Mouse (Mus musculus) myocyte (in vitro differentiated cells): ENCODE measurements around the gene Gmeb1.

Experiments
- CEBPB ChIP-seq: IDR thresholded peaks from 2 replicates; pipeline ENCODE4 v1.6.1; 2011; ENCODE audit warnings: mild to moderate bottlenecking, moderate library complexity; ENCODE audit not compliant: poor library complexity, insufficient read depth, severe bottlenecking
- E2F4 ChIP-seq: IDR thresholded peaks from one replicate; pipeline ENCODE4 v1.6.1; 2011; ENCODE audit warnings: mild to moderate bottlenecking, control low read depth, moderate library complexity; ENCODE audit not compliant: insufficient read depth
- MAX ChIP-seq: IDR thresholded peaks from one replicate; pipeline ENCODE4 v1.6.1; 2011; ENCODE audit warnings: low read depth, mild to moderate bottlenecking, control low read depth
- MYOD1 ChIP-seq, 3 experiments: IDR thresholded peaks; one replicate each; pipeline ENCODE4 v1.6.1; 2011; ENCODE audit warnings: control low read depth in 2 of 3, low read depth in 2 of 3, mild to moderate bottlenecking in 2 of 3, moderate library complexity in 1 of 3; ENCODE audit not compliant: insufficient read length in 2 of 3, control insufficient read depth in 1 of 3
- MYOG ChIP-seq, 3 experiments: IDR thresholded peaks; one replicate each; pipeline ENCODE4 v1.6.1; 2011; ENCODE audit warnings: control low read depth in 2 of 3, low read depth in 2 of 3, mild to moderate bottlenecking in 2 of 3; ENCODE audit not compliant: insufficient read length in 2 of 3, control insufficient read depth in 1 of 3, insufficient read depth in 1 of 3
- POLR2A ChIP-seq: IDR thresholded peaks from one replicate; pipeline ENCODE4 v1.6.1; 2011; ENCODE audit warnings: low read depth, mild to moderate bottlenecking, control low read depth, moderate library complexity; ENCODE audit not compliant: insufficient read length
- POLR2AphosphoS2 ChIP-seq: IDR thresholded peaks from one replicate; pipeline ENCODE4 v1.6.1; 2011; ENCODE audit warnings: low read depth, control low read depth; ENCODE audit not compliant: insufficient read length
- REST ChIP-seq: IDR thresholded peaks from one replicate; pipeline ENCODE4 v1.6.1; 2011; ENCODE audit warnings: mild to moderate bottlenecking, control low read depth, moderate library complexity; ENCODE audit not compliant: insufficient read depth, insufficient read length
- SRF ChIP-seq: IDR thresholded peaks from one replicate; pipeline ENCODE4 v1.6.1; 2011; ENCODE audit warnings: low read depth; ENCODE audit not compliant: control insufficient read depth, insufficient read length
- TCF12 ChIP-seq: IDR thresholded peaks from one replicate; pipeline ENCODE4 v1.6.1; 2011; ENCODE audit warnings: mild to moderate bottlenecking, control low read depth; ENCODE audit not compliant: poor library complexity, insufficient read depth, severe bottlenecking
- USF1 ChIP-seq: IDR thresholded peaks from one replicate; pipeline ENCODE4 v1.6.1; 2011; ENCODE audit warnings: low read depth, mild to moderate bottlenecking, control low read depth, moderate library complexity

DNA sequence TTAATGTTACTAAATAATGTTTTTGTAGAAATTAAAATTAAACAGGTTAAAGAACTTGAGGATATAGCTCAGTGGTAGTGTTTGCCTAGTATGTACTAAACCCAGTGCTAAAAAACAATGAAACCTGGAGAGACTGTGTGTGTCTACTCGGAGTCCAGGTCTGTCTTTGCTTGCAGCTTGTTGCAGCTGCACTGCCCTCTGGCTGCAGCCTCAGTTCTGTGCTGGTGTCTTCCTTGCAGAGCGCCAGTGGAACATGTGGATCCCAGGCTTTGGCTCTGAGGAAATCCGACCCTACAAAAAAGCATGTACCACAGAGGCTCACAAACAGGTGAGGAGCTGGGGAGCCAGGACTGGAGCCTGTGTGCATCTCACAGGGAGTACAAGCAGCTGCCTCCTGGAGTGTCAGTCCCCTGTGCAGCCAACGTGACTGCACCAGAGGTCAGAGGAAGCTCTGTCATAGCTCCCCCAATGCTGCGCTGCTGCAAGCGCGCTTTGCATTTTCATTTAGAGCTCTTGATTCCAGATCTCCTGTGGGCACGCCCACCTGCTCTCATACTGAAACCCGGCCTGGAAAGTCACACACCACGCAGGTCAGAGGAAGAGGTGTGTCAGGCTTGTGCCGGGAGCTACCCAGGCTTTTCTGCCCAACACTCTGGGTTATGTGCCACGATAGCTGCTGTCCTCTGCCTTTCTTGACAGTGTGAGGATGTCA is 30.4 kb upstream of the Gmeb1 start:
- no peak for TF ChIP-seq POLR2A
- no peak for TF ChIP-seq E2F4
- no peak for TF ChIP-seq SRF
- TF ChIP-seq MYOD1 (IDR thresholded peaks at IDR 0.05; ENCODE audit: control insufficient read depth in 1 of 3, insufficient read length in 2 of 3, low read depth in 2 of 3), result no peak
- TF ChIP-seq TCF12, result no peak
- TF ChIP-seq USF1, result no peak
- TF ChIP-seq MYOG (IDR thresholded peaks at IDR 0.05; ENCODE audit: control insufficient read depth in 1 of 3, insufficient read depth in 1 of 3, insufficient read length in 2 of 3, low read depth in 2 of 3), result no peak
- no peak for TF ChIP-seq POLR2AphosphoS2
- no peak for TF ChIP-seq MAX
- no peak for TF ChIP-seq CEBPB
- no peak for TF ChIP-seq REST
